Mouse (Mus musculus) MEL (cell line): ENCODE measurements around the gene Tmem260.

Experiments
- CHD1 ChIP-seq: IDR thresholded peaks from 2 replicates; pipeline ENCODE4 v1.6.1; 2012; ENCODE audit warnings: low read depth, mild to moderate bottlenecking, inconsistent platforms, low read length, improper control_type of control experiment
- CTCF ChIP-seq, 3 experiments: IDR thresholded peaks in 2 of 3; conservative IDR thresholded peaks in 1 of 3; 2 replicates each; pipeline ENCODE4 v1.5.1; 2011 to 2012; ENCODE audit warnings: low read length in 3 of 3, low read depth in 2 of 3, mild to moderate bottlenecking in 2 of 3, improper control_type of control experiment in 1 of 3, inconsistent platforms in 1 of 3, mixed read lengths in 1 of 3, moderate library complexity in 1 of 3; ENCODE audit not compliant: control insufficient read depth in 1 of 3, insufficient read depth in 1 of 3, poor library complexity in 1 of 3, severe bottlenecking in 1 of 3
- EP300 ChIP-seq, 2 experiments: IDR thresholded peaks; 2 replicates each; pipeline ENCODE4 v1.6.1; 2011; ENCODE audit warnings: improper control_type of control experiment in 2 of 2, low read length in 2 of 2, low read depth in 1 of 2, mild to moderate bottlenecking in 1 of 2
- GATA1 ChIP-seq: IDR thresholded peaks from 2 replicates; pipeline ENCODE4 v1.6.1; 2011; ENCODE audit warnings: low read depth, low read length, improper control_type of control experiment
- JUND ChIP-seq: IDR thresholded peaks from 2 replicates; pipeline ENCODE4 v1.6.1; 2011; ENCODE audit warnings: low read depth, mild to moderate bottlenecking, improper control_type of control experiment, low read length
- MAX ChIP-seq: IDR thresholded peaks from 2 replicates; pipeline ENCODE4 v1.6.1; 2011; ENCODE audit warnings: low read length, improper control_type of control experiment
- POLR2A ChIP-seq, 2 experiments: IDR thresholded peaks; 2 replicates each; pipeline ENCODE4 v1.6.1; 2011 to 2012; ENCODE audit warnings: low read length in 2 of 2, mild to moderate bottlenecking in 2 of 2, control low read depth in 1 of 2, improper control_type of control experiment in 1 of 2, low read depth in 1 of 2, moderate library complexity in 1 of 2; ENCODE audit not compliant: control insufficient read depth in 1 of 2, insufficient read depth in 1 of 2, poor library complexity in 1 of 2
- SMC3 ChIP-seq: IDR thresholded peaks from 2 replicates; pipeline ENCODE4 v1.6.1; 2011; ENCODE audit warnings: low read depth, low read length, improper control_type of control experiment
- USF2 ChIP-seq, 2 experiments: IDR thresholded peaks; 2 replicates each; pipeline ENCODE4 v1.6.1; 2011 to 2012; ENCODE audit warnings: improper control_type of control experiment in 2 of 2, low read length in 2 of 2, borderline replicate concordance in 1 of 2, inconsistent platforms in 1 of 2, low read depth in 1 of 2, mild to moderate bottlenecking in 1 of 2; ENCODE audit not compliant: insufficient read depth in 1 of 2
- ZNF384 ChIP-seq: IDR thresholded peaks from 2 replicates; pipeline ENCODE4 v1.6.1; 2012; ENCODE audit warnings: low read depth, mild to moderate bottlenecking, inconsistent platforms, low read length, improper control_type of control experiment

DNA sequence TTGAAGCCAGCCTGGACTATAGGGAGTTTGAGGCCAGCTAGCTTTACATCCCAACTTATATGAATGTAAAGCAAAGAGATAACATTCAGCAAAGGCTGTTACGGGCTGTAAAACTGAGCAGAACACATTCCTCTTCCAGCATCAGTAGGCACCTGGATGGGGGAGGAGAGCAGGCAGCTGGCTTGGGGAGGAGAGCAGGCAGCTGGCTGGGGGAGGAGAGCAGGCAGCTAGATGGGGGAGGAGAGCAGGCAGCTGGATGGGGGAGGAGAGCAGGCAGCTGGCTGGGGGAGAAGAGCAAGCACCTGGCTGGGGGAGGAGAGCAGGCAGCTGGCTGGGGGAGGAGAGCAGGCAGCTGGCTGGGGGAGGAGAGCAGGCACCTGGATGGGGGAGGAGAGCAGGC lies 29.4 kb downstream of the Tmem260 start:
- TF ChIP-seq CTCF (IDR thresholded peaks at IDR 0.05 in 2 of 3, conservative IDR thresholded peaks at IDR 0.05 in 1 of 3; ENCODE audit: control insufficient read depth in 1 of 3, insufficient read depth in 1 of 3, low read depth in 2 of 3, low read length in 3 of 3, poor library complexity in 1 of 3, severe bottlenecking in 1 of 3) (no peak), SMC3 (no peak), ZNF384 (no peak), POLR2A (IDR thresholded peaks at IDR 0.05; ENCODE audit: control insufficient read depth in 1 of 2, insufficient read depth in 1 of 2, low read depth in 1 of 2, low read length in 2 of 2, poor library complexity in 1 of 2) (no peak), GATA1 (no peak), MAX (no peak), JUND (no peak), CHD1 (no peak), EP300 (IDR thresholded peaks at IDR 0.05; ENCODE audit: low read depth in 1 of 2, low read length in 2 of 2) (no peak), USF2 (IDR thresholded peaks at IDR 0.05; ENCODE audit: borderline replicate concordance in 1 of 2, insufficient read depth in 1 of 2, low read depth in 1 of 2, low read length in 2 of 2) (no peak)
